Comparison of ENCODE assay signal across 9 mouse cellular contexts in genomic region chr6:17306602-17307325, GRCm38 (mm10). TPM values are rescaled to one million over a fixed set of nuclear protein-coding genes. Genes with fewer than 3 reads are reported as not detected.
A peak's percentile ranks its signal among the peaks of the same experiment; 100 is the strongest.
DNase-seq lines count a peak whose midpoint lies in the region; ATAC-seq and TF ChIP-seq lines count a peak whose summit lies in the region.
"Had no signal": no experiment of that assay in that cellular context is flagged by ENCODE, and none has a peak within 500 bp of the region (broad histone marks: within the 10 kb centered on the region; RNA-seq: fewer than 3 reads in every experiment).

No protein-coding gene starts in this region.

- peak; percentile 37; the same call in 1 of the 2 replicates for ATAC-seq in embryonic facial prominence, embryonic 14.5 days (ENCODE audit: low read depth)
- 0 out of 2 replicates have a peak, but pooled peaks have one; percentile 7 for ATAC-seq in heart, embryonic 15.5 days (replicated peaks; ENCODE audit: insufficient number of reproducible peaks, insufficient read depth, low FRiP score, low read depth)
- ATAC-seq in erythroid progenitor cell, adult 5-6 weeks (replicated peaks; ENCODE audit: low FRiP score, poor library complexity, severe bottlenecking): no peak

- H3K4me3 ChIP-seq in layer of hippocampus, adult 2 months: peak overlapping the region; percentile 52
- H3K4me3 ChIP-seq in embryonic facial prominence, embryonic 14.5 days (ENCODE audit: low read depth, low read length): peak overlapping the region; percentile 56
- H3K4me3 ChIP-seq in heart, embryonic 15.5 days: peak overlapping the region; percentile 70
- peak overlapping the region; percentile 89 for H3K4me3 ChIP-seq in megakaryocyte, embryonic 14.5 days (replicated peaks)

- peak overlapping the region; percentile 78 for H3K27ac ChIP-seq in layer of hippocampus, adult 2 months
- peak overlapping the region; percentile 68 for H3K27ac ChIP-seq in embryonic facial prominence, embryonic 14.5 days (replicated peaks; ENCODE audit: low read depth, low read length)
- peak overlapping the region; percentile 92 for H3K27ac ChIP-seq in heart, embryonic 15.5 days

- peaks cover 17% of the 10 kb centered on the region for H3K27me3 ChIP-seq in embryonic facial prominence, embryonic 14.5 days (replicated peaks; ENCODE audit: control insufficient read depth, insufficient read depth, low read length)
- H3K27me3 ChIP-seq in heart, embryonic 15.5 days: no peaks in the 10 kb centered on the region
- H3K27me3 ChIP-seq in megakaryocyte, embryonic 14.5 days (replicated peaks): peaks cover 46% of the 10 kb centered on the region

- peak overlapping the region; percentile 97 for H3K4me2 ChIP-seq in embryonic facial prominence, embryonic 14.5 days (ENCODE audit: low read depth, low read length)
- peak overlapping the region; percentile 96 for H3K4me2 ChIP-seq in heart, embryonic 15.5 days

- H3K36me3 ChIP-seq in embryonic facial prominence, embryonic 14.5 days (ENCODE audit: control insufficient read depth, insufficient read depth, low read length): no peaks in the 10 kb centered on the region
- H3K36me3 ChIP-seq in heart, embryonic 15.5 days: no peaks in the 10 kb centered on the region
- no peaks in the 10 kb centered on the region for H3K36me3 ChIP-seq in megakaryocyte, embryonic 14.5 days (replicated peaks; ENCODE audit: low read length)

- no peak for DNase-seq in layer of hippocampus, adult 2 months (ENCODE audit: low spot score in 2 of 2)
- no peak for DNase-seq in layer of hippocampus, adult 18-20 months (ENCODE audit: low spot score in 2 of 2)
- DNase-seq in embryonic facial prominence, embryonic 14.5 days (ENCODE audit: low spot score): no peak
- DNase-seq in kidney, postnatal 10 days: peak; percentile 44
- DNase-seq in urinary bladder, postnatal 14 days (ENCODE audit: low spot score): peak; percentile 36

- no peaks in the 10 kb centered on the region for H3K9me3 ChIP-seq in embryonic facial prominence, embryonic 14.5 days (ENCODE audit: control insufficient read depth, low read length)
- no peaks in the 10 kb centered on the region for H3K9me3 ChIP-seq in heart, embryonic 15.5 days (replicated peaks)
- no peaks in the 10 kb centered on the region for H3K9me3 ChIP-seq in megakaryocyte, embryonic 14.5 days

- WGBS in embryonic facial prominence, embryonic 14.5 days: 2% methylated on average over 15 of the region's 19 CpGs
- under 1% methylated on average over 19 of the region's 19 CpGs for WGBS in heart, embryonic 15.5 days

- peak overlapping the region; percentile 66 for H3K9ac ChIP-seq in embryonic facial prominence, embryonic 14.5 days (ENCODE audit: low read depth, low read length)
- peak overlapping the region; percentile 73 for H3K9ac ChIP-seq in heart, embryonic 15.5 days

- no peak for TF ChIP-seq CTCF in layer of hippocampus, adult 2 months (conservative IDR thresholded peaks at IDR 0.05)

- peaks cover 14% of the 10 kb centered on the region for H3K4me1 ChIP-seq in embryonic facial prominence, embryonic 14.5 days (ENCODE audit: control insufficient read depth, insufficient read depth, low read length)
- peaks cover 14% of the 10 kb centered on the region for H3K4me1 ChIP-seq in heart, embryonic 15.5 days (replicated peaks)
- peaks cover 24% of the 10 kb centered on the region for H3K4me1 ChIP-seq in megakaryocyte, embryonic 14.5 days

RNA-seq across cellular contexts. Expression of gene Cav1, which starts 0.6 kb away (rescaled TPM):
- 10 to 100 TPM; 17.0 to 30.6 TPM for total RNA-seq in layer of hippocampus, adult 2 months (2021)
- total RNA-seq in layer of hippocampus, adult 18-20 months (2021): 10 to 100 TPM; 13.5 TPM
- polyA plus RNA-seq in embryonic facial prominence, embryonic 14.5 days (2014; fragmentation: Nextera tagmentation; extraction: Ambion mirVana): 195 and 238 TPM in 2 replicates
- polyA plus RNA-seq in heart, embryonic 15.5 days (2015; fragmentation: Nextera tagmentation; extraction: Ambion mirVana): 308 and 327 TPM in 2 replicates
- polyA plus RNA-seq in megakaryocyte, embryonic 14.5 days (2012; ENCODE audit: insufficient read depth, low replicate concordance): not detected in 2 replicates
- not detected in 2 replicates for total RNA-seq in erythroid progenitor cell, adult 5-6 weeks (2015; ENCODE audit: low replicate concordance)
- total RNA-seq in erythroid progenitor cell, adult 5-6 weeks (2017; ENCODE audit: low replicate concordance): not detected in 2 replicates
- total RNA-seq: MEL had no signal

RNA-seq across cellular contexts. Expression of gene Cav2, which starts 25.8 kb away (rescaled TPM):
- 10 to 100 TPM; 21.8 to 22.1 TPM for total RNA-seq in layer of hippocampus, adult 2 months (2021)
- total RNA-seq in layer of hippocampus, adult 18-20 months (2021): 10 to 100 TPM; 21.5 to 21.6 TPM
- polyA plus RNA-seq in embryonic facial prominence, embryonic 14.5 days (2014; fragmentation: Nextera tagmentation; extraction: Ambion mirVana): 30.4 and 40.5 TPM in 2 replicates
- polyA plus RNA-seq in heart, embryonic 15.5 days (2015; fragmentation: Nextera tagmentation; extraction: Ambion mirVana): 40.1 and 44.2 TPM in 2 replicates
- polyA plus RNA-seq in megakaryocyte, embryonic 14.5 days (2012; ENCODE audit: insufficient read depth, low replicate concordance): 0.27 TPM in 1 of 2 replicates, not detected in the other
- 1.8 TPM in 1 of 2 replicates, not detected in the other for total RNA-seq in erythroid progenitor cell, adult 5-6 weeks (2015; ENCODE audit: low replicate concordance)
- 0.98 TPM in 1 of 2 replicates, not detected in the other for total RNA-seq in erythroid progenitor cell, adult 5-6 weeks (2017; ENCODE audit: low replicate concordance)
- total RNA-seq: MEL had no signal

Comparison
In these comparisons a context has a peak if more than half of its experiments do, and no peak if none do; other contexts are left out.
1. DNase-seq: peak in kidney, postnatal 10 days (single experiment) and urinary bladder, postnatal 14 days (single experiment); none in layer of hippocampus, adult 2 months (0 of 2), layer of hippocampus, adult 18-20 months (0 of 2) and embryonic facial prominence, embryonic 14.5 days (single experiment).
2. RNA of gene Cav1, which starts 0.6 kb away (total RNA-seq): 17.0 to 30.6 TPM in layer of hippocampus, adult 2 months and 13.5 TPM in layer of hippocampus, adult 18-20 months; not detected in erythroid progenitor cell, adult 5-6 weeks; every median in the first group is over 10 times any median in the second.
3. RNA of gene Cav2, which starts 25.8 kb away (total RNA-seq): 21.8 to 22.1 TPM in layer of hippocampus, adult 2 months and 21.5 to 21.6 TPM in layer of hippocampus, adult 18-20 months; 0.98 to 1.8 TPM in erythroid progenitor cell, adult 5-6 weeks; every median in the first group is over 4 times any median in the second.
4. Peak in every context shown above with its lines, with median percentiles within 50 percentile points of each other: H3K27ac ChIP-seq and H3K4me3 ChIP-seq.